Mouse (Mus musculus): Measurements from ENCODE around the gene Shroom1.

DNA sequence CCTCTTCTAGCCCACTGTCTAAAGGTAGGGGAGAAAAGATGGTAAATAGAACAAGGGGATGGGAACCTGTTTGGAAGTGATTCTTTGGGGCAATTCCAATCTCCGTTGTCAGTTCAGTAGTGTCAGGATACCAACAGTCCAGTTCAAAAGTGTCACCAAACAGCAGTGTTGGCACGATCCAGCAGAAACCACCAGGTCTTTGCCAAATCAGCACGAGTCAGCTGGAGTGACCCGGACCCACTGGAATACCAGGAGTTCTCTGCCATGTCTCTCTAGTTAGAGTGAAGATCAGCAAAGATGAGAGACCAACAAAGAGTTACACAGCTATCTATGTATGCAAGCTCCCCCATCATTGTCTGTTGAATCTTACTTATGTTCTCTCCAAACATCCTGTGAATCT is 43.1 kb upstream of the Shroom1 start:
- TF ChIP-seq CTCF (IDR thresholded peaks at IDR 0.05; ENCODE audit: borderline replicate concordance, insufficient read depth, low read length), result no peak
- no peak for TF ChIP-seq POLR2A (IDR thresholded peaks at IDR 0.05; ENCODE audit: low read depth, low read length)
